Mouse (Mus musculus) bone marrow, adult 2 months (tissue): ENCODE data around the gene Tmem94.

ENCODE experiments used
- CTCF ChIP-seq: fragments of 200-500 bp; IDR thresholded peaks from 2 replicates; pipeline ENCODE4 v1.5.1; 2011; ENCODE audit warnings: low read length, control low read depth; ENCODE audit not compliant: control insufficient read depth, insufficient read depth
- POLR2A ChIP-seq: fragments of 200-500 bp; IDR thresholded peaks from 2 replicates; pipeline ENCODE4 v1.6.1; 2011; ENCODE audit warnings: low read depth, mild to moderate bottlenecking, control low read depth, low read length, borderline replicate concordance; ENCODE audit not compliant: control insufficient read depth

- TF ChIP-seq POLR2A (no peak), CTCF (no peak)
Measured at GRCm38 (mm10) chr11:115766981-115767380, 1.7 kb downstream of the Tmem94 start.
